Mouse (Mus musculus) kidney, postnatal 10 days (tissue): ENCODE measurements around the gene Abtb2.

Experiments
- DNase-seq: peaks from one replicate; pipeline ENCODE4 v3.0.0; 2021; ENCODE audit warnings: mixed read lengths

Gene Abtb2

GRCm38 (mm10) chr2:103691278-103691677 lies 125.2 kb downstream of the Abtb2 start:
- DNase-seq, result no peak

DNA sequence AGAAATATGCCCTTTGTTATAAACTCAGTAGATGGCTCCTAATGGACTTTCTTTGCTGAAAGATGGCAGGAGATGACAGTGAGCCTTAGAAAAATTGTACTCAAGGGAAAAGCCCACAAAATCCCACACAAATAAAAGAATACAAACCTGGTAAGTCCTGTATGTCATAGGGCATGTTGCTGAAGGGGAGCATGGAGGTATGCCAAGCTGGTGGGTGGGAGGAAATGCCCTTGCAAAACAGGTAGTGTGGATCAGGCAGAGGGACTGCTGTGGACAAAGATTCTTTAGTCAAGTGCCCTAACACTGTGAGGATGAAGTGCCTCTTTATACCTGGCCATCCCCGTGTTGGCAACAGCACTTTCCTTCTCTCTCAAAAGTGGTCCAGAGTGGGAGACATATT lies 126.7 kb downstream of the Abtb2 start:
- no peak for DNase-seq

GRCm38 (mm10) chr2:103694777-103695563 lies 128.9 kb downstream of the Abtb2 start:
- no peak for DNase-seq

DNA sequence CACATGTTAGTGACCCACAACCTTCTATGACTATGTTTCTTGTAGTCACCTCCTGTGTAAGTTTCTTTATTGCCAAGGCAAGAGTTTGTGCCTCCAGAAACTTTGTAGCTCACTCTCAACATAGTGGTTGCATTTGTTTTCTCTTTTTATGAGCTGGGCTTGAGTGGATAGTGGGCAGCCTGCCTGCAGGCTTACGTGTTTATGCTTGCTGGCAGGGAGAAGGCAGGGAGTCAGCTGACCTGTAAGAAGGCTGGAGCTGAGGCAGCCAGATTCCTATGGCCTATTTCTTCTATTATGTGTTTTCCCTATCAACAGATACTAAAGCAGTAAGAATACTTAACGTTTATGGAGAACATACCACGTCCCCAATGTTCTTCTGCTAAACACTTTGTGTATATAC lies 130.1 kb downstream of the Abtb2 start:
- peak; percentile 64 for DNase-seq

DNA sequence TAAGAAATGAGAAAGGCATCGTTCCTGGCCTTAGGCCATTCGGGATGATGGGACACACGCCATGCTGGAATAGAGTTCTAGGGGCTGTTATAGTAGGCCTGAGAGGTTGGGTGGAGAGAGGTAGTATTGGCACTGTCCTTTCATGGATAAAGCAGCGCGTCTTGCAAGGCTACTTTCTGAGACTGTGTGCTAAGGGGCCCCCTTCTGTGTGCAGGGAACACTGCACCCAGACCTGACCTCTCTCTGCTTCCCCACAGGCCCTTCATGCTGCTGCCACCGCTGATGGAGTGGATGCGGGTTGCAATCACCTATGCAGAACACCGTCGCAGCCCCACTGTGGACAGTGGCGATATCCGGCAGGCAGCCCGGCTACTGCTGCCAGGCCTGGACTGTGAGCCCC lies 134.4 kb downstream of the Abtb2 start:
- no peak for DNase-seq

GRCm38 (mm10) chr2:103703336-103703735 lies 137.2 kb downstream of the Abtb2 start:
- no peak for DNase-seq

- DNase-seq, result no peak
Measured at GRCm38 (mm10) chr2:103703865-103704264, 137.8 kb downstream of the Abtb2 start.

DNA sequence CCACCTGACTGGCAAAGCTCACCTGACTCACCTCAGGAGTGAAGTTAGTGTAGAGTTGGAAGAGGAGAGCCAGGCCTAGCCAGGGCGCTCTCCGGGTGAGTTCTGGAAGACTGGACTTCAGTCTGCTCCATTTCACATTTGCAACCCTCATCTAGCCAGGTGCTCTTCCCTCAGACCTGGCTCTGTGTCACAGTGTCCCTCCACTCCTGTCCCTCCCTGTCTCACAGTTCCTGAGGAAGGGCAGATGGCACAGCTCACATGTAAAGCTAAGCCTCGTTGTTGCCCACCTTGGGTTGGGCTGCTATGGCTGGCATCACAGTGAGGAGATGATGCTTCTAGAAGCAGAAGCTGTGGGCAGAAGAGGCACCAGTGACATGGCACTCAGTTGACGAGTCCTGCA lies 139.7 kb downstream of the Abtb2 start:
- DNase-seq, result no peak

- DNase-seq, result peak; percentile 89
Measured at GRCm38 (mm10) chr2:103706226-103706625, 140.1 kb downstream of the Abtb2 start.

DNA sequence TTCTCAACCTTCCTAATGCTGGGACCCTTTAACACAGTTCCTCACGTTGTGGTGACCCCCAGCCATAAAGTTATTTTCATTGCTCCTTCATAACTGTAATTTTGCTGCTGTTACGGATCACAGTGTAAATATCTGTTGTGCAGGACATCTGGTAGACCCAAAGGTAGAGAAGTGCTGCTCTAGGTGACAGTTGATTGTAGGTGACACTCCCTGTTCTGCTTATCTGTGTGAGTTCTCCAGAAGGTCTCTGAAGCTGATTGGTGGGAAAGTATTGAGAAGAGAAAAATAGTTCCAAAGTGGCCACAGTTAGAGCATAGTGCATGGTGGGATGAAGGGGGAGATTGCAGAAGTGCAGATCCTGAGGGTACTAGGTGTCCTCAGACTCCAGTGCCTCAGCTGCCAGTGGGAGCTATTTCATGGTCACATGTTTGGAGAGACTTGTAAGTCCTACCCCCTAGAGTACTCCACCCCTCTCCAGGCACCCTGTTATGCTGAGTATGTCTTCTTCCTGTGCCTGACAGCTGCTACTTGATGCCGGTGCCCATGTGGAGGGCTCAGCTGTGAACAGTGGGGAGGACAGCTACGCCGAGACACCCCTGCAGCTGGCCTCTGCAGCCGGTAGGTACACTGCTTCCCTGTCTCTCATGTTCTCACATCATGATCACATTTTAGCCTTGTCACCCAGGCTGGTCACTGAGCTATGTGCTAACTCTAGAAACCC lies 141.1 kb downstream of the Abtb2 start:
- no peak for DNase-seq

- peak; percentile 66 for DNase-seq
Measured at GRCm38 (mm10) chr2:103710849-103711248, 144.7 kb downstream of the Abtb2 start.

DNA sequence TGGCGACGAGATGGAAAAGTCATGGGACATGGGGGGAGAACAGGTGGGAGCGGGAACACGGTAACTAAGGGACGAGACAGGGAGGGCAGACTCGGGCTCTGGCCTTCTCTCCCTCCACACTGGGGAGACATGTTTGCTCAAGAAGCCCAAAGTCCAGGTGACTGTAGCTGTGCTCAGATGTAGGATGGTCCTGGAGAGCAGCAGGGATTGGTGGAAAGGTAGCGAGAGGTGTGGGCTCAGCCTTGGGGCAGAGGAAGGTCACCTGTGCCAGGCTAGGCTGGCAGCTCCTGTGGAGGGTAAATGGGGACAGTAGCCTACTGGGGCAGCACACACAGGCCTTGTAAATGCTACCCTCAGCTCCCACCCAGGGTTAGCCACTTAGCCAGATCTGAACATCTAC lies 147.7 kb downstream of the Abtb2 start:
- no peak for DNase-seq

DNA sequence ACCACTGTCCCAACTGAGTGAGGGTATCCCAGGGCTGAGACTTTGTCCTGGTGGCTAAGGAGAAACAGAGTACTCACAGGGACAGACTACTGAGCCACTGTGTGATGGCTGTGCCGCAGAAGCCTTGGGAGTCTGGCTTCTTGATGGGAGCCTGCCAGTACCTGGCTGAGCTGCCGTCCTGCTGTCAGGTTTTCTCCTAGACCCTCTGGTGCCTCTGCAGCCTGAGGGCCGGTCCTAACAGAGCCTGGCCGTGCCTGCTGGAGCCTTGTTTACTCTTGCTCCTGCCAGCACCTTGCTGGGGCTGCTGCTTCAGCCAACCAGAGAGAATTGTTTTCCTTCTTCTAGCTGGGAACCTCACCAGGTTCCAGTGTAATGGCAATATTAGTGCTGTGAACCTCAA lies 148.3 kb downstream of the Abtb2 start:
- no peak for DNase-seq

GRCm38 (mm10) chr2:103718594-103719291 lies 152.6 kb downstream of the Abtb2 start:
- peak; percentile 84 for DNase-seq

GRCm38 (mm10) chr2:103719292-103719646 lies 153.2 kb downstream of the Abtb2 start:
- DNase-seq, result no peak

DNA sequence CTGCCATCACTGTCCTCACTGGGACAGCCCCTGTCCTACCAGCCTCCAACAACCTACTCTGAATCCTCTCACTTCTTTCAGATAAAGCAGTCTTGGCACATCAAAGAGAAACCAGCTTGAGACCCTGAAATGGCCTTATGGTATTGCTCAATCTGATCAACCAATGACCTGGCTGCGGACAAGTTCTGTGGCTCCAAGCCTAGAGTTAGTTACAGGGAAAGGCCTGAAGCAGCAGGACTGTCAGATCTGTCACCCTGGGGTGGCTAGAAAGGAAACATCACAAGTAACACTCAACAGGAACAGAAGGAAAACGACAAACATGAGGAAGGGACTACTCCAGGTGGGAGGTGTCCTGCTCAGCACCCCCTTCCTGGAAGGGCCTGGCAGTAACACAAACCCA lies 158.4 kb downstream of the Abtb2 start:
- no peak for DNase-seq

GRCm38 (mm10) chr2:103728027-103728540 lies 162.0 kb downstream of the Abtb2 start:
- no peak for DNase-seq

DNA sequence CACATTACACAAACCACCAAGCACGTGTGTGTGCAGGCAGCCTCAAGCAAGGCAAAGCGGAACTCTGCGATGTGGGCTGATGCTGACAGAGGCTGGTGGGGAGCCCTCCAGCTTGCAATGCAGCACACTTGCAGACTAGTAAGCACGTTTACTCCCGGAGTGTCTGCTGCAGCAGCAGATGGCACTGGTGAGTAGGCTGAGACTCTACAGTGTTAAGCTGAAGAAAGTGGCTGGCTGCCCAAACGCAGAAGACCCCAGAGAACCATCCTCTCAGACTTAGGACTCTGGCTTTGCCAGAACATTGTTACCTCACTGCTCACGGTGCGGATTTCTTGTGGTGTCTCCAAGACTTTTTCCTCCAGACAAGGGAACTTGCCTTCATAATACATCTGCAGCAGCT lies 164.9 kb downstream of the Abtb2 start:
- no peak for DNase-seq

- DNase-seq, result no peak
Measured at GRCm38 (mm10) chr2:103731423-103731822, 165.3 kb downstream of the Abtb2 start.

DNA sequence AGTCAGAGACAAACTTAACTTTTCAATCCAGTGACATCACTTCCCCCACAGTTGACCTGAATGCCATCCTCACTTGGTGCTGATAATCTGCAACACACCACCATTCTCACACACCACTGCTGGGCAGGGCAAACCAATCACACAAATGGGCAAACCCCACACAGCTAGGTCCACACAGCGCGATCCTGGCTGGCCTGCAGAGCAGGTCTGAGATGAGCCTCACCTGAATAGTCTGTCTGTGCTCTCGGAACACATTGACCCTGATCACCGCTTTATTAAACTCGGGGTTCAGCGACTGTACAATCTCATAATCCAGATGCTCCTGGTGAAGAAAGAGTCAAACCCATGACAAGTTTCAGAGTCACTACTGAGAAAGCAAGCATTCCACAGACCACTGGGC lies 176.7 kb downstream of the Abtb2 start:
- no peak for DNase-seq

GRCm38 (mm10) chr2:103743536-103743935 lies 177.4 kb downstream of the Abtb2 start:
- DNase-seq, result peak; percentile 19

GRCm38 (mm10) chr2:103743988-103744387 lies 177.9 kb downstream of the Abtb2 start:
- peak; percentile 77 for DNase-seq

DNA sequence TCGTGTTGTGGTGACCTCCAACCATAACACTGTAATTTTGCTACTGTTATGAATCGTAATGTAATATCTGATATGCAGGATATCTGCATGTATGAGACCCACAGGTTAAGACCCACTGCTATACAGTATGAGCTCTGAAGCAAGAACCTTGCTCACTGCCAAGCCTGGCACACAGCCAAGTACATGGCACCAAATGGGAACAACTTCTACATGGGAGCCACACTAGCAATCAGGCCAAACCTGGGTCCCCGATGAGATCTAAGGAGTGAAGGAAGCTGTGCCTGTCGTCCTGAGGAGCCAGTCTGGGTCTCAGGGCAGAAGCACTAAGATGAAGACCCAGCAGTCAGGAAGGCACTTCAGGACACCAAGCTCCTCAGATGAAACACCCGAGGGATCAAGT lies 179.4 kb downstream of the Abtb2 start:
- peak; percentile 36 for DNase-seq

DNA sequence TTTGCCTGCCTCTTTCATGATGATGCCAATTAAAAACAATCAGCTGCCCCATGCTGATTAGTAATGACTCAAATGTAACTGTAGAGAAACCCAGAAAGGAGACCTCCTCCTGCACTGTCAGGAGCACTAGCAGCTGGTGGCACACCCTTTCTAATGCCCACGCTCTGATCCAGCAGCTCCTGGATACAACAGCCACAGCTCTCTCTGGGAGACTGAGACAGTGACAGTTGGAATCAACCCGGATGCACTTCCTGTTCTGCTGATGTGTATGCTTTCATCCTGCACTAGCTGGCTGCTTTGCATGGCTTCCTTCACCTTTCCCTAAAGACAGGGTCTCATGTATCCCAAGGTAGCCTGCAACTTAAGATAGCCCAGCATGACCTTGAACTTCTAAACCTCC lies 180.0 kb downstream of the Abtb2 start:
- DNase-seq, result no peak
